Mouse (Mus musculus): ENCODE data around the gene Cct4. TPM values are rescaled to one million over a fixed set of nuclear protein-coding genes. Genes with fewer than 3 reads are reported as not detected.

Gene Cct4
- polyA plus RNA-seq, 1 experiment: 64.7 TPM

- TF ChIP-seq CTCF (IDR thresholded peaks at IDR 0.05; ENCODE audit: extremely low read depth, insufficient read depth, low read length): no peak
- H3K4me1 ChIP-seq (ENCODE audit: control insufficient read depth, insufficient read depth, low read length): peaks cover 8% of the 10 kb centered on the region
Observed at GRCm38 (mm10) chr11:22981543-22981950, 8.8 kb upstream of the Cct4 start.

GRCm38 (mm10) chr11:22981984-22982757 lies 8.1 kb upstream of the Cct4 start, which contains the start of the genes Gm28048 and Commd1:
Gene Gm28048 (minus strand): TSS chr11:22982090.
Gene Commd1 (minus strand): TSS chr11:22982382.
- no peak; the same call in 1 of the 2 replicates for TF ChIP-seq POLR2A (IDR thresholded peaks at IDR 0.05; ENCODE audit: extremely low read depth, insufficient read depth, low read length)
- TF ChIP-seq CTCF (IDR thresholded peaks at IDR 0.05; ENCODE audit: extremely low read depth, insufficient read depth, low read length): peak; percentile 44
- H3K4me1 ChIP-seq (ENCODE audit: control insufficient read depth, insufficient read depth, low read length): peaks cover 8% of the 10 kb centered on the region
- peak within 1 kb of the TSS; percentile 79 for H3K27ac ChIP-seq (ENCODE audit: insufficient read depth, low read length)
- H3K4me3 ChIP-seq (ENCODE audit: insufficient read depth, low read length): peak within 1 kb of the TSS; percentile 62

More at GRCm38 (mm10) chr11:22981543-22981950, 8.8 kb upstream of the Cct4 start:
- peak overlapping the region; percentile 20 for H3K27ac ChIP-seq (ENCODE audit: insufficient read depth, low read length)
- peak overlapping the region; percentile 62 for H3K4me3 ChIP-seq (ENCODE audit: insufficient read depth, low read length)

GRCm38 (mm10) chr11:22982846-22983245 lies 7.5 kb upstream of the Cct4 start:
- Histone ChIP-seq H3K4me1 (ENCODE audit: control insufficient read depth, insufficient read depth, low read length) (peaks cover 8% of the 10 kb centered on the region), H3K4me3 (ENCODE audit: insufficient read depth, low read length) (no peak overlapping the region), H3K27ac (ENCODE audit: insufficient read depth, low read length) (no peak overlapping the region)
- no peak for TF ChIP-seq POLR2A (IDR thresholded peaks at IDR 0.05; ENCODE audit: extremely low read depth, insufficient read depth, low read length)
- TF ChIP-seq CTCF (IDR thresholded peaks at IDR 0.05; ENCODE audit: extremely low read depth, insufficient read depth, low read length): no peak

- Histone ChIP-seq H3K4me1 (ENCODE audit: control insufficient read depth, insufficient read depth, low read length) (peaks cover 4% of the 10 kb centered on the region), H3K4me3 (ENCODE audit: insufficient read depth, low read length) (no peak overlapping the region), H3K27ac (ENCODE audit: insufficient read depth, low read length) (no peak overlapping the region)
- TF ChIP-seq POLR2A (IDR thresholded peaks at IDR 0.05; ENCODE audit: extremely low read depth, insufficient read depth, low read length) (no peak), CTCF (IDR thresholded peaks at IDR 0.05; ENCODE audit: extremely low read depth, insufficient read depth, low read length) (no peak)
Observed at GRCm38 (mm10) chr11:22985510-22985909, 4.8 kb upstream of the Cct4 start.

- Histone ChIP-seq H3K4me1 (ENCODE audit: control insufficient read depth, insufficient read depth, low read length) (peaks cover 2% of the 10 kb centered on the region; the same call in 1 of the 2 replicates), H3K27ac (ENCODE audit: insufficient read depth, low read length) (no peak overlapping the region), H3K4me3 (ENCODE audit: insufficient read depth, low read length) (no peak overlapping the region)
- no peak for TF ChIP-seq POLR2A (IDR thresholded peaks at IDR 0.05; ENCODE audit: extremely low read depth, insufficient read depth, low read length)
- TF ChIP-seq CTCF (IDR thresholded peaks at IDR 0.05; ENCODE audit: extremely low read depth, insufficient read depth, low read length): peak; percentile 81
Observed at GRCm38 (mm10) chr11:22987357-22987756, 3.0 kb upstream of the Cct4 start.

GRCm38 (mm10) chr11:22989786-22990185 lies 533 bp upstream of the Cct4 start:
- Histone ChIP-seq H3K27ac (ENCODE audit: insufficient read depth, low read length) (no peak overlapping the region), H3K4me1 (ENCODE audit: control insufficient read depth, insufficient read depth, low read length) (peaks cover 2% of the 10 kb centered on the region; the same call in 1 of the 2 replicates), H3K4me3 (ENCODE audit: insufficient read depth, low read length) (peak overlapping the region; percentile 52)
- TF ChIP-seq POLR2A (IDR thresholded peaks at IDR 0.05; ENCODE audit: extremely low read depth, insufficient read depth, low read length): no peak

- no peak overlapping the region for H3K27ac ChIP-seq (ENCODE audit: insufficient read depth, low read length)
- peak overlapping the region; percentile 52 for H3K4me3 ChIP-seq (ENCODE audit: insufficient read depth, low read length)
- peaks cover 2% of the 10 kb centered on the region; the same call in 1 of the 2 replicates for H3K4me1 ChIP-seq (ENCODE audit: control insufficient read depth, insufficient read depth, low read length)
- TF ChIP-seq POLR2A (IDR thresholded peaks at IDR 0.05; ENCODE audit: extremely low read depth, insufficient read depth, low read length): no peak
- no peak for TF ChIP-seq CTCF (IDR thresholded peaks at IDR 0.05; ENCODE audit: extremely low read depth, insufficient read depth, low read length)
Observed at GRCm38 (mm10) chr11:22991218-22991835, 1.0 kb downstream of the Cct4 start.

- no peak overlapping the region for H3K27ac ChIP-seq (ENCODE audit: insufficient read depth, low read length)
- TF ChIP-seq POLR2A (IDR thresholded peaks at IDR 0.05; ENCODE audit: extremely low read depth, insufficient read depth, low read length) (no peak), CTCF (IDR thresholded peaks at IDR 0.05; ENCODE audit: extremely low read depth, insufficient read depth, low read length) (no peak)
- H3K4me1 ChIP-seq (ENCODE audit: control insufficient read depth, insufficient read depth, low read length): peaks cover 2% of the 10 kb centered on the region; the same call in 1 of the 2 replicates
- H3K4me3 ChIP-seq (ENCODE audit: insufficient read depth, low read length): no peak overlapping the region
Observed at GRCm38 (mm10) chr11:22994271-22994670, 4.0 kb downstream of the Cct4 start.

GRCm38 (mm10) chr11:22995461-22995860 lies 5.1 kb downstream of the Cct4 start:
- Histone ChIP-seq H3K4me1 (ENCODE audit: control insufficient read depth, insufficient read depth, low read length) (peaks cover 2% of the 10 kb centered on the region; the same call in 1 of the 2 replicates), H3K4me3 (ENCODE audit: insufficient read depth, low read length) (no peak overlapping the region), H3K27ac (ENCODE audit: insufficient read depth, low read length) (no peak overlapping the region)
- TF ChIP-seq POLR2A (IDR thresholded peaks at IDR 0.05; ENCODE audit: extremely low read depth, insufficient read depth, low read length) (no peak), CTCF (IDR thresholded peaks at IDR 0.05; ENCODE audit: extremely low read depth, insufficient read depth, low read length) (no peak)

GRCm38 (mm10) chr11:22998308-22998707 lies 8.0 kb downstream of the Cct4 start:
- TF ChIP-seq POLR2A (IDR thresholded peaks at IDR 0.05; ENCODE audit: extremely low read depth, insufficient read depth, low read length) (no peak), CTCF (IDR thresholded peaks at IDR 0.05; ENCODE audit: extremely low read depth, insufficient read depth, low read length) (no peak)
- H3K4me1 ChIP-seq (ENCODE audit: control insufficient read depth, insufficient read depth, low read length): no peaks in the 10 kb centered on the region
- H3K27ac ChIP-seq (ENCODE audit: insufficient read depth, low read length): no peak overlapping the region
- no peak overlapping the region for H3K4me3 ChIP-seq (ENCODE audit: insufficient read depth, low read length)

All from cortical plate, adult 2 months (tissue).